Mouse (Mus musculus) cerebellum, adult 2 months (tissue): Measurements from ENCODE around the gene Ccdc163.

Experiments
- CTCF ChIP-seq: fragments of 200-500 bp; IDR thresholded peaks from 2 replicates; pipeline ENCODE4 v1.5.1; 2011; ENCODE audit warnings: low read depth, mild to moderate bottlenecking, control low read depth, low read length, moderate library complexity, borderline replicate concordance; ENCODE audit not compliant: insufficient read depth
- POLR2A ChIP-seq: fragments of 200-500 bp; IDR thresholded peaks from 2 replicates; pipeline ENCODE4 v1.6.1; 2011; ENCODE audit warnings: low read length, control low read depth, borderline replicate concordance; ENCODE audit not compliant: insufficient read depth

DNA sequence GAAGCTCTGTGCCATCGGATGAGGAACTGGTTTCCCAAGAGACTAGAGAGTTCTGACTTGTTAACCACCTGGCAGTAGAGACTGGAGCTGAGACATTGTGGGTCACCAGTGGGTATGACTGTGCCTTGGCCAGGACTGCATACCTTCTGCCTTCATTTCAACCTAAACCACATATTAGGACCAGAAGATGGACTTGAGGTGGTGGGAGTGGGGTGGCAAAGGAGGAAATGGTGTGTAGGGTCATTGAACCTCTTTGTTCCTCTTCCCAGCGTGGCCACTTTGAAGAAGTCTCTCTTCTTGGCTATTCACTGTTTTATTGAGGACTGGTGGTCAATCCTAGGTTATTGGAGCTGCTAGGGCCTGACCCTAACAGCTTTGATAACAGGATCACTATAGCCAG is 73.1 kb downstream of the Ccdc163 start:
- TF ChIP-seq CTCF (no peak), POLR2A (no peak)
